Mouse (Mus musculus): ENCODE measurements around the gene Ces1c.
A peak's percentile ranks its signal among the peaks of the same experiment; 100 is the strongest.

Gene Ces1c

DNA sequence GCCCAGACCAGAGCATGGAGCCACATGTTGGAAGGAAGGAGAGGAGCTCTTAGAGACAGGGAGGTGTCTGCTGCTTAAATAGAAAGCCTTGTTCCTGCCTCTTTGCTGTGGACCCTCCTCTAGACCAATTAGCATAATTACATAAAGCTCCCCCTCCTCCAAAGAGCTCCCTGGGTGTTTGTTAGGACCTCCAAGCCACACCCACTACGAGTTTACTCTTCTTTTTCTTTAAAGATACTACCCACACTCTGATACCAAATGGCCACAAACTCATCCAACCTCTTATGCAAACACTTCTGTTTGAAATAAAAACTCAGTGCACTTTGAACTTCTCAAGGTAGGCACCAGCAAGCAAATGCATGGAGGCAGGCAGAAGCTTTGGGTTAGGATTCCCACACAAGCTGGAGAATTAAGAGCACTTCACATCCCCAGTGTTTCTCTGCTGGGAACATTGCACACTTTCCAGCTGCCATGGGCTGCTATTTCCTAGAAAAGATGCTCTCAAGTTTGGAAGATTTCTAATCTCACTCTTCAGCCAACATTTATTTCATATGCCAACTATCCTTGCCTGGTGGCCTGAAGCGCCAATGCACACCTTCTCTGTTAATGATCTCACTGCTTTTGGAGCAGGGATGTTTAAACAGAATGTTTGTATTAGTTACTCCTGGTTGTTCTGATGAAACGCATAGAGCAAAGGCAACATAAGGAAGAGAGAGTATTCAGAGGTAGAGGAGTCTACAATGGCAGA is at the start of gene Ces1c:
TSS of gene Ces1c (minus strand) at position 51 of the 748 bp plus-strand sequence.
- DNase-seq, result peak; percentile 5

DNA sequence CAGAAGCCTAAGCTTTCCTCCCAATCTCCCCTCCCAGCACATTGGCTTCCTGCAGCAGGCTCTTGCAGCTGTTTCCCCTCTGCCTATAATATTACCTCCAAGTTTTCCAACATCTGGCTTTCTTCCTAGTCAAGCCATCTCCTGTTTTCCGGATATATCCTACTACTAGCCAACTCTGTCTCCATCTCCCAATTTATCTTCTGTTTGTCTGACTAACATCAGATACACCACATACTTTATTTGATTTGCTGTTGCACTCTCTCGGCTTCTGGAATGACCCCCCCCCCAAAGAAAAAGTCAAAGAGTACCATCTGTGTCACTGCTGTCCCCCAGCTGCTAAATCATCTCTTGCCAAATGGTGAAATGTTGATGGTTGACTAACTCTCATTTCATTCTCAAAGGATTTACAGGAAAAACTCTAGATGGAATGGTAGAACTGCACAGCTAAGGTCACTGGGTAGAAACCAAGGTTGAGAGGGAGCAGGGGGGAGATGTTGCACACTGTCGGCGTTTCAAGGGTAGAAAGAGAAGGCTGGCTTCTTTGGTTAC is 49.6 kb upstream of the Ces1c start:
- DNase-seq, result no peak

DNA sequence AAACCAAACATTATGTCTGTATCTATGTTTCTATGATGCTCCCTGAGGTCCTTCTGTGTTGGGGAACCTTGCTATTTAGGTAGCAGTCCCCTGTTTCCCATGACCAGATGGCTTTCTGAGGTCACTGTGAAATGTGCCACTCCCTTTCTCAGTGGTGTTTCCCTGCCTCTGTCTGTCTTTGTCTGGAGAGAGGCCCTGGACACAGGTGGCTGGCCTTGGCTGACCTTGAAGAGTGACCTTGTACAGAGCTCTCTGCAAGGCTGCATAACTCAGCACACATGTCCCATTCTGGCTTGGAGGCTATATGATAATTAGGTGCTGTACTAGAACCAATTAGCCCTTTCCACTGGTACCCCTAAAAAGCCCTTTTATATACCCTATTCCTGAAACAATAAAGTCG is 45.5 kb upstream of the Ces1c start:
- DNase-seq, result no peak

DNA sequence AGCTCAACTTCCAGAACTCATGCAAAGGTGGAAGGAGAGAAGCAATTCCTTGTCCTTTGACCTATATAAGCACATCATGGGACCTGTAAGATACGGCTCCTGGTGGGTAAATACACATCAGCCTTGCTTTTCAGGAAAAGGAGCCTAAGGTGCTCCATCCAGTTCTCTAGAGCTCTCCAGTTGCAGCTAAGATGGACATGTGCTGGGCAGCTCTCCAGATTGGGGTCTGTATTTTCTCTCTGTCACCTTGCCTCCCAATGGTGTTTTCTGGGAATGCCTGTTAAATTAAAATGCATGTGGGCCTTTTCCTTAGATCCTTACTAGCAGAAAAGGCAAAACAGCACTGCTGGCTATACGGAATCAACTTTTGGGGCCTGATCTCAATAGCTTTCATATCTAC is 43.5 kb upstream of the Ces1c start:
- DNase-seq, result no peak

DNA sequence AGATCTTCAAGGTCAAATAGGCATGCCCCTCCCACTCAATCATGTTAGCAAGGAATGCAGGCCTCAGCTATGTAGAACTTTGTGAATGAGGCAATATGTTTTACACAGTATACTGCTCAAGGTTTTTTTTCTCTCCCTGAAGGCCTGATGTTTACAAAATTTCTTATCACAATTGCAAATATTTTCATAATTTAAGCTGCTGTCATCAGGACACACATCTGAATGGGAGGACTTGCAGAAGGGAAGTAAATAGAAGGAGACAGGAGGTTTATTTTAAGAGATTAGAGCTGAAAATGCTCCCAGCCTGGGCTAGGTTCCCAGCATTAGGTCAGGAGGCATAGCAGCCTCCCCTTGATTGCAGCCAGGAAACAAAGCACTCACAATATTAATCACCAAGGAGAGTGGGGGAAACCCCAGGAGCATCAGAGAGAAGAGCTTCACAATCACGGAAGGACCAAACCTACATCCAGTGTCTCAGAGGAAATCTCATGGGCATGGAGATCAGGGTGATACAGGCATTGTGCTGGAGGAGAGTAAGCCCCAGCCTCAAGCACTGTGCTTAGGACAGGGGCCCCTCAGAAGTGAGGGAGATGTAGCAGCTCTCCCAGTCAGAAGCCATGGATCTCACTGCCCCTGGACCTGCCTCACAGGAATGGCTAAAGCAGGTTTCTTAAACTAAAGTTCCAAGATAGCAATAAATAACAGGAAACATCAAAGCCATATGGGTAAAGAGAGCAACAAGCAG is 40.9 kb upstream of the Ces1c start:
- DNase-seq, result no peak

DNA sequence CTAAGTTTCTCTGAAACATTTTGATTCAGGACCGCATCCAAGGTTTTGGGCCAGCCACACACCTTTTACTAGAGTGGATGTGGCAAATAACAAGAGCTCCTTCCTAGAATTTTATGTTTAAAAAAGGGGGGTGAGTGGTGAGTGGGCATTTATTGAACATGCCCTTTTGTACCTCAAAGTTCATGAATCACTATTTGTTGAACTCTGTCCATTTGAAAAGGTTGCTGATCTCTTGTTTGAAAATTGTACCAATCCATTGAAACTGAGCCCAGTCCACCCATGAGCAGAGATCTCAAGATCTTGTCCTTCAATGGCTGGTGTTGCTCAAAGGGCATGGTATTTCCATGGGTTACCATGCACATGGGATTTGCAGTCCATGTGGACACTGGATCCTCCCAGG is 32.3 kb upstream of the Ces1c start:
- DNase-seq, result no peak

DNA sequence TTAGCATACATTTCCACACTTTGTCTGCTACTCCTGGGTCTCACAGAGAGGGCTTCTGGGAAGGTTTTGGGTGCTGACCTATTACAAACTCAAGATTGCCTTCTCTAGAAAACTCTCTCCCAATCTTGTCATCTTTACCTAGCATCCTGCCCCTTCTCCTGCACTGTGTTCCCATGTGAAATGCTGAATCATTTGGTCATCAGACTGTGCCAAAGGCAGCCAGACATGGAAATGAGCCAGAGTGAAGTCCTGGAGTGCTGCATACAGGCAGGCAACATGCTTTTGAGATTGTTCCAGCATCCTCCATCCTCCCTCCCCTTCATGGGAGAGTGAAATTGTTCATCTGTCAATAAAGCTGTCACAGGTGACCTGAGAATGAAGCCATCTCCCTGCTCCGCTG is 20.3 kb upstream of the Ces1c start:
- DNase-seq, result no peak

DNA sequence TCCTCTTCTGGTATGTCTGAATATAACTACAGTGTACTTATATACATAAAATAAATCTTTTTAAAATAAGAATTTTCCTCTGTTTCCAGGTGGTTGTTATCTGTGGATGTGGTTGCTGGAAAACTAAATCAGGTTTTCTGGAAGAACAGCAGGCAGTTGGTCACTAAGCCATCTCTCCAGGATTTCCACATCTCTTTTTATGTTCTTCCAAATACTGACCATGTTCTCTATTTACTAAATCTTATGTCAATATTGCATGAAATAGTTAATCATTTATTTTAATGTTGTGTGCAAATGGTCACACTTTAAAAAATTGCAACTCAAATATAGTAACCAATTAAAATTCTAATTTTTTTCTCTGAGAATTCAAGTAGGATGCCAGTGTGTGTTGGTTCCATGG is 16.2 kb upstream of the Ces1c start:
- DNase-seq, result no peak

DNA sequence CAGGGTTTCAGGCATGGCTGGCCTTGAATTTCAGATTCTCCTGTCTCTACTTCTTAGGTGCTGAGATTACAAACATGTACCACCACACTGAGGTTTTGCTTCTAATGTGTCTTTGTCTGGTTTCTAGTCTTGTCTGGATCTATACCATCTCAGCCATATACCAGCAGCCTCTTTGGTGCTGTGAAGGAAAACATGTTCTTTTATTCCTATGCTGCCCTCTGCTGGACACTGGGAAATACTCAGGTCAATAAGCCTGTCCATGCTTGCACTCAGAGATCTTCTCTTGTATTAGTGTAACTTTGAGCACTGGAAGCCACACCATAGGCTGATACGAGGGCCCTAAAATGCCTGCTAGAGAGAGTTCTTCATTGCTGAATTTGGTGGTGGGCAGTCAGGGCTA is 9.6 kb upstream of the Ces1c start:
- DNase-seq, result peak; percentile 6

DNA sequence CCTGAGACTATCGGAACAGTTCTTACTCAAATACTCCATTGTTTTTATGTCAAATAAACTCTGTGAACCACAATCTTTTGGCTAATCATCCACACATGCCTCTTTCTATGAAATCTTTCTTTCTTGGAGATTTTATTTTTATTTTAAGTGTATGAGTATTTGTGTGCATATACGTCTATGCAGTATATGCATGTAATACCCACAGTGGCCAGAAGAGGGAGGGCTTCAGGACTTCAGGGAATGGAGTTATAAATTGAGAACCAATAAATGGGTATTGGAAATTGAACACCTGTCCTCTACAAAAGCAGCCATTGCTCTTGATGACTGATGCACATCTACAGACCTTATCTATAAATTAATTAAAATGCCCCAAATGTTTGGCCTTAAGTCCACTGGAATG is 1.1 kb upstream of the Ces1c start:
- DNase-seq, result no peak

DNA sequence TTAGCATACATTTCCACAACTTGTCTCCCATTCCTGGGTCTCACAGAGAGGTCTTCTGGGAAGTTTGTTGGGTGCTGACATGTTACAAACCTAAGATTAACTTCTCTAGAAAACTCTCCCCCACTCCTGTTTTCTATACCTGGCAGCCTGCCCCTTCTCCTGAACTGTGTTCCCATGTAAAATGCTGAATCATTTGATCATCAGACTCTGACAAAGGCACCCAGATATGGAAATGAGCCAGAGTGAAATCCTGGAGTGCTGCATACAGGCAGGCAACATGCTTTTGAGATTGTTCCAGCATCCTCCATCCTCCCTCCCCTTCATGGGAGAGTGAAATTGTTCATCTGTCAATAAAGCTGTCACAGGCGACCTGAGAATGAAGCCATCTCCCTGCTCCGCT is 4.6 kb downstream of the Ces1c start:
- no peak for DNase-seq

DNA sequence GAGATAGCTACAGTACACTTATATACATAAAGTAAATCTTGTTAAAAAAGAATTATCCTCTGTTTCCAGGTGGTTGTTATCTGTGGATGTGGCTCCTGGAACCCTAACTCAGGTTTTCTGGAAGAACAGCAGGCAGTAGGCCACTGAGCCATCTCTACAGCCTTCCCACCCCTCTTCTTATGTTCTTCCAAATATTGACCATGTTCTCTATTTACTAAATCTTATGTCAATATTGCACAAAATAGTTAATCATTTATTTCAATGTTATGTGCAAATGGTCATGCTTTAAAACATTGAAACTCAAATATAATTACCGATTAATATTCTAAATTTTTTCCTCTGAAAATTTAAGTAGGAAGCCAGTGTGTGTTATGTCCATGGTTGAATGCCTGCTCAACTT is 9.1 kb downstream of the Ces1c start:
- no peak for DNase-seq

DNA sequence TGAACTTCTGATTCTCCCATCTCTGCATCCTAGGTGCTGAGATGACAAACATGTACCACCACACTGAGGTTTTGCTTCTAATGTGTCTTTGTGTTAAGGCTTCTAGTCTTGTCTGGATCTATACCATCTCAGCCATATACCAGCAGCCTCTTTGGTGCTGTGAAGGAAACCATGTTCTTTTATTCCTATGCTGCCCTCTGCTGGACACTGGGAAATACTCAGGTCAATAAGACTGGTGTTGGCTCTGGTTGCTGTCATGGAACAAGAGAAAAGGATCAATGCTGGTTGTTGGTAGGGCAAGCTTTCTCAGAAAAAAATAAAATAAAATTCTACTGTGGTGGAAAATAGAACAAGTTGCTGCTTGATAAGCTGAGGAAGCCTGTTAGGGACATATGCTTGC is 35.7 kb downstream of the Ces1c start:
- no peak for DNase-seq

DNA sequence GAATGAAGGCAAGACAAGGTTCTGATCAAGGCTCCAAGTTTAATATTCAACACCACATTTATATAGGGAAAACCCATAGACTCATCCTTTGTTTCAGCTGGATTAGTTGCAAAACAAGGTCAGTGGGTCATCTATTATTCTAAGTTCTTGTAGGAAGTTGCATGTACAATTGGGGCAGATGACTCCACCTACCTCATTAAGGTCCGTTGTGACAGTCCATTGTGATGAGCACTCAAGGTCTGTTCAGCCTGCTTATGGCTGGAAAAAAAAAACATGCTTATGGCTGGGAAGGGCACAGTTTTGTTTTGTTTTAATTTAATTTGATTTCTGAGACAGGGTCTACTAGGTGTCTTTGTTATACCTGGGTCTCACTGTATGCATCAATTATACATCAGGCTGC is 39.8 kb downstream of the Ces1c start:
- no peak for DNase-seq

DNA sequence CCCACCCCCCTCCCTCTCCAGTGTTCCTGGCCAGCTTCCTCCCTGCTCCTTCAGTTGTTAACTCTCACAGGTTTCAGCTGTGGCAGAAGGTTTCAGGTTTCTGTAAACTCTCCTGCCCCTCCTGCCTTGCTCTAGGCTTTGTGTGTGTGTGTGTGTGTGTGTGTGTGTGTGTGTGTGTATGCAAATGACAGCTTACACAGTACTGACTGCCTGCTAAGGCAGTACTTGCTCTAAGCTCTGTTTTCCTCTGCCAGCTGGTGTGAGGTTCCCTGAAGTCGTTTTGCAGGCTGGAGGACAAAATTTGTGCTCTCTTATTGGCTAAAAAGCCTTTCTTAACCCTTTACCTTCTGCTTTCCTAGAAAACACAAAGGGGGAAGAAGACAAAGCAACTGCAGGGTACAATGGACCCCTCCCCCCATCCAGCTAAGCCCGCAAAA is 42.4 kb downstream of the Ces1c start:
- no peak for DNase-seq

DNA sequence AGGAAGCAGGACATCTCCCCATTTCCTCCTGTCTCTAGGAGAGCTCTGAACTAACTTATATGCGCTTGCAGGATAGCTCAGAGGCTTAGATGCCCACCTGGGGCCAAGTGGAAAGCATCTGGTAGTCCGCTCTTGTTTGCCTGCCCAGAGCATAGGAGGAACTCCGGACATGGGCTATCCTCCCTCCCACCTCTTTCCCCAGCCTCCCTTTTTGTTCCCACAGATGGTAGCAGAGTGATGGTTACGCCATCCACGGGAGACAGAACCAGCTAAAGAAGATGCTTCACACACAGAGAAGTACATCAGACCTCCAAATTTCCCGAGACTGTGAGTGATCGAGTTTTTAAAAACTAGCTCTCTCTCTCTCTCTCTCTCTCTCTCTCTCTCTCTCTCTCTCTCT is 42.9 kb downstream of the Ces1c start:
- no peak for DNase-seq

DNA sequence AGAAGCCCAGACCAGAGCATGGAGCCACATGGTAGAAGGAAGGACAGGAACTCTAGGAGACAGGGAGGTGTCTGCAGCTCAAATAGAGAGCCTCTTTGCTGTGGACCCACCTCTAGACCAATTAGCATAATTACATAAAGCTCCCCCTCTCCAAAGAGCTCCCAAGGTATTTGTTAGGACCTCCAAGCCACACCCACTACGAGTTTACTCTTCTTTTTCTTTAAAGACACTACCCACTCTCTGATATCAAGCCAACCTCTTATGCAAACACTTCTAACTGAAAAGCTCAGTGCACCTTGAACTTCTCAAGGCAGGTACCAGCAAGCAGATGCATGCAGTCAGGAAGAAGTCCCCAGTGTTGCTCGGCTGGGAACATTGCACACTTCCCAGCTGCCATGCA is 51.2 kb downstream of the Ces1c start, which contains the start of gene Ces1b:
TSS of gene Ces1b (minus strand) at position 131 of the 400 bp plus-strand sequence.
- no peak for DNase-seq

DNA sequence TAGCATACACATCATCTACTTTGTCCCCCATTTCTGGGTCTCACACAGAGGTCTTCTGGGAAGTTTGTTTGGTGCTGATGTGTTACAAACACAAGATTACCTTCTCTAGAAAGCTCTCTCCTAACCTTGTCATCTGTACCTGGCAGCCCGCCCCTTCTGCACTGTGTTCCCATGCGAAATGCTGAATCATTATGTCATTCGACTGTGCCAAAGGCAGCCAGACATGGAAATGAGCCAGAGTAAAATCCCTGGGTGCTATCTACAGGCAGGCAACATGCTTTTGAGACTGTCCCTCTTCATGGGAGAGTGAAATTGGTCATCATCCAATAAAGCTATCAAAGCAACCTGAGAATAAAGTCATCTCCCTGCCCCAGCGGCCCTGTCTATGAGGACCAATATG is 55.8 kb downstream of the Ces1c start:
- DNase-seq, result no peak

DNA sequence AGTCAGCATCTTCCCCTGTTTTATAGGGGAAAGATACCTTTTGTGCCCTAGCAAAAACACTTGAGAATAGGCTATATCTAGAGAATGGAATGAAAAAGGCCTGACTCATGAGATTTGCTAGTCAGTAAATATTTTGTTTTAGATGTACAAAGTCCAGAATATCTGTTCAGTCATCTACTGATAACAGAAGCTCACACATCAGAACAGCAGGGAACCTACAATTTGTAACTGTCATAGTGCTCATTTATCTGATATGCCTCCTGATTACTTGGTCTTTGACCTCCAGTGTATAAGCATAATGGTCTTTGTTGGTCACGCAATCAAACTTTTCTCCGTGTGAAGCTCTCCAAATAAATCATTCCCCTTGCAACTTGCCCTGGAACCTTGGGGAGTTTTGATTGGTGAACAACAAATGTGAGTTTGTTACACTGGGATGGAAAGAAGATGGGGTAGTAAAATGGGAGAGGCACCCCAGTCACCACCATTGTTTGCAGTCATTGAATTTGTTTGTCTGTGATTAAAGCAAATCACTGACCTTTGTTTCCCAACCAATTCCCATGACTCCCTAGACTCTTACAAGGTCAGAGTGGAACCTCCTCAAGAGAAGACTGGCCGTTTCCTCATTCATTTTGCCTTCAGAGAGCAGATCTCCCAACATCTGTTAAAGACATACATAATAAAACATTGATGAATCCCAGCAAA is 67.5 kb downstream of the Ces1c start:
- no peak for DNase-seq

DNA sequence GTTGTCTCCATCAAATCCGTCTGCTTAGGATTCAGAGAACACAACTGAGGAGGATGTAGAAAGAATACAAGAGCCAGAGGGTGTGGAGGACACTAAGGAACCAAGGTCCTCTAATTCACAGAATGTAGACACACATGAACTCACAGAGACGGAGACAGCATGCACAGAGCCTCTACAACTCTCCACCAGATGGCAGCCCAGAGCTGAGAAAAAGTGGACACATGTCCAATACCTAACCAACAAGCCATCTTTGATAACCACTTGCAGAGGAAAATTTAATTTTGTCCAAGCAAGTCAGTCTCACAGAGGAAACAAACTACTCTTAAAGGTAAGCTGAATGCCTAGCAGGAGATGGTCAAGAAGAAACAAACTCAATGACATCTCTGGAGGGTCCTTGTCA is 71.9 kb downstream of the Ces1c start:
- DNase-seq, result peak; percentile 40

DNA sequence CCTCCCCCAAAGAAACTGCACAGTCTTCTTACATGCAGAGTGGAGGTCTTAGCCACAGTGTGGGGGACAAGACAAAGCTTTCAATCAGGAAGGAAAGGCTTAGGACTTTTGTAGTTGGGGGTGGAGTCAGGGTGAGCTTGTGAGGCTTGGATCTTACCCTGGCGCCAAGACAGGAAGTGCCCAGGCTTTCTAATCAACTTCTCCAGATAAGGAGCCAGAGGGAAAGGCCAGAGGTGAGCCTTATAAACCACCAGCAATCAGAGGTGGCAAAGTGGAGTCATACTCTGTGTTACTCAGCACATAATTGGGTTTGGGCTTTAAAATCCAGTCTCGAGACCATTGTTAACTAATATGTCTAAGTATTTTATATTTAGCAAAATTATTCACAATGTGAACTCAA is 75.8 kb downstream of the Ces1c start:
- DNase-seq, result no peak
